Mouse (Mus musculus) splenic B cell, adult 2 months (primary cell): ENCODE results near the gene Lrrc1.

ENCODE experiments used
- DNase-seq: peaks from one replicate; pipeline ENCODE4 v3.0.0-alpha.2; 2011; ENCODE audit warnings: low read depth, low spot score
- H3K27me3 ChIP-seq: 2 replicates; pipeline ENCODE4 v1.6.1; 2012; ENCODE audit warnings: mild to moderate bottlenecking, low read length, moderate library complexity, mixed read lengths; ENCODE audit not compliant: control insufficient read depth, poor library complexity, insufficient read depth, severe bottlenecking
- H3K36me3 ChIP-seq: 2 replicates; pipeline ENCODE4 v1.6.1; 2012; ENCODE audit warnings: mild to moderate bottlenecking, low read length, moderate library complexity, mixed read lengths; ENCODE audit not compliant: control insufficient read depth, poor library complexity, insufficient read depth, severe bottlenecking

Gene Lrrc1

GRCm38 (mm10) chr9:77420200-77420585 lies 124.5 kb downstream of the Lrrc1 start:
- Histone ChIP-seq H3K27me3 (no peaks in the 10 kb centered on the region), H3K36me3 (no peaks in the 10 kb centered on the region)
- no peak for DNase-seq

GRCm38 (mm10) chr9:77419501-77420199 lies 125.0 kb downstream of the Lrrc1 start:
- DNase-seq: no peak
- Histone ChIP-seq H3K36me3 (no peaks in the 10 kb centered on the region), H3K27me3 (no peaks in the 10 kb centered on the region)

- DNase-seq: no peak
- no peaks in the 10 kb centered on the region for H3K36me3 ChIP-seq
- H3K27me3 ChIP-seq: no peaks in the 10 kb centered on the region
Observed at GRCm38 (mm10) chr9:77418800-77419199, 125.9 kb downstream of the Lrrc1 start.

GRCm38 (mm10) chr9:77416486-77416885 lies 128.2 kb downstream of the Lrrc1 start:
- no peak for DNase-seq
- H3K27me3 ChIP-seq: no peaks in the 10 kb centered on the region
- no peaks in the 10 kb centered on the region for H3K36me3 ChIP-seq

- DNase-seq: no peak
- Histone ChIP-seq H3K27me3 (no peaks in the 10 kb centered on the region), H3K36me3 (no peaks in the 10 kb centered on the region)
Observed at GRCm38 (mm10) chr9:77416002-77416401, 128.7 kb downstream of the Lrrc1 start.

GRCm38 (mm10) chr9:77411830-77412425 lies 132.7 kb downstream of the Lrrc1 start:
- H3K27me3 ChIP-seq: no peaks in the 10 kb centered on the region
- DNase-seq: no peak
- no peaks in the 10 kb centered on the region for H3K36me3 ChIP-seq

- no peaks in the 10 kb centered on the region for H3K36me3 ChIP-seq
- DNase-seq: no peak
- H3K27me3 ChIP-seq: no peaks in the 10 kb centered on the region
Observed at GRCm38 (mm10) chr9:77410968-77411367, 133.7 kb downstream of the Lrrc1 start.

- DNase-seq: no peak
- Histone ChIP-seq H3K27me3 (no peaks in the 10 kb centered on the region), H3K36me3 (no peaks in the 10 kb centered on the region)
Observed at GRCm38 (mm10) chr9:77410524-77410923, 134.1 kb downstream of the Lrrc1 start.

GRCm38 (mm10) chr9:77408053-77408603 lies 136.5 kb downstream of the Lrrc1 start:
- H3K27me3 ChIP-seq: no peaks in the 10 kb centered on the region

GRCm38 (mm10) chr9:77406906-77407305 lies 137.8 kb downstream of the Lrrc1 start:
- peak; percentile 8 for DNase-seq
- H3K27me3 ChIP-seq: no peaks in the 10 kb centered on the region
- H3K36me3 ChIP-seq: no peaks in the 10 kb centered on the region

More at GRCm38 (mm10) chr9:77408053-77408603, 136.5 kb downstream of the Lrrc1 start:
- no peaks in the 10 kb centered on the region for H3K36me3 ChIP-seq
- no peak for DNase-seq

GRCm38 (mm10) chr9:77404458-77404857 lies 140.2 kb downstream of the Lrrc1 start:
- no peaks in the 10 kb centered on the region for H3K27me3 ChIP-seq
- H3K36me3 ChIP-seq: no peaks in the 10 kb centered on the region
- DNase-seq: no peak

- no peaks in the 10 kb centered on the region for H3K27me3 ChIP-seq
- no peaks in the 10 kb centered on the region for H3K36me3 ChIP-seq
- no peak for DNase-seq
Observed at GRCm38 (mm10) chr9:77403961-77404360, 140.7 kb downstream of the Lrrc1 start.

- Histone ChIP-seq H3K27me3 (no peaks in the 10 kb centered on the region), H3K36me3 (no peaks in the 10 kb centered on the region)
- no peak for DNase-seq
Observed at GRCm38 (mm10) chr9:77402971-77403370, 141.7 kb downstream of the Lrrc1 start.

- no peaks in the 10 kb centered on the region for H3K36me3 ChIP-seq
- H3K27me3 ChIP-seq: no peaks in the 10 kb centered on the region
- no peak for DNase-seq
Observed at GRCm38 (mm10) chr9:77399801-77400200, 144.9 kb downstream of the Lrrc1 start.

- Histone ChIP-seq H3K36me3 (no peaks in the 10 kb centered on the region), H3K27me3 (no peaks in the 10 kb centered on the region)
- no peak for DNase-seq
Observed at GRCm38 (mm10) chr9:77398856-77399631, 145.6 kb downstream of the Lrrc1 start.
